Mouse (Mus musculus) lung, postnatal 0 days (tissue): ENCODE data around the gene Slc1a5.

ENCODE experiments used
- CTCF ChIP-seq: IDR thresholded peaks from 2 replicates; pipeline ENCODE4 v1.5.1; 2016; ENCODE audit warnings: antibody characterized with exemption, mild to moderate bottlenecking
- EP300 ChIP-seq: IDR thresholded peaks from 2 replicates; pipeline ENCODE4 v1.6.1; 2016; ENCODE audit warnings: antibody characterized with exemption, mild to moderate bottlenecking, control low read depth

DNA sequence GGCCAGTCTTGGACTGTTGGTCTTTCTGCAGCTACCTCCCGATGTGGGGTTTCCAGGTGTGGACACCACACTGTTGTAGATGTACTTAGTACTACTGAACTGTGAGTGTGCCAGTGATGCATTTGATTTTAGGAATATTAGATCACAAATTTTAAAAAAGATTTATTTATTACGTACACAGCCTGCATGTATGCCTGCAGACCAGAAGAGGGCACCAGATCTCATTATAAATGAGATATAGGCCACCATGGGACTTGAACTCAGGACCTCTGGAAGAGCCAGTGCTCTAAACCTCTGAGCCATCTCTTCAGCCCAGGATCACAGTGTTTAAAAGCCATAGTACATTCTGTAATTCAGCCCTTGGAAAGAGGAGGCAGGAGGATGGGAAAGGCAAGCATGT lies 31.4 kb downstream of the Slc1a5 start:
- TF ChIP-seq CTCF: peak; percentile 60
- TF ChIP-seq EP300: no peak
